Mouse (Mus musculus): ENCODE data around the gene Gpr171.
"Not testable (repeated sequence)": the region's sequence is repeated elsewhere in the genome, so short reads cannot be mapped to it uniquely, and the experiment has no call there.

Gene Gpr171

GRCm38 (mm10) chr3:59113973-59114517 is 12.4 kb upstream of the Gpr171 start:
- peak; percentile 45 for DNase-seq (ENCODE audit: low read depth, low spot score)

GRCm38 (mm10) chr3:59113291-59113690 is 11.7 kb upstream of the Gpr171 start:
- not testable (repeated sequence) for DNase-seq (ENCODE audit: low read depth, low spot score)

DNA sequence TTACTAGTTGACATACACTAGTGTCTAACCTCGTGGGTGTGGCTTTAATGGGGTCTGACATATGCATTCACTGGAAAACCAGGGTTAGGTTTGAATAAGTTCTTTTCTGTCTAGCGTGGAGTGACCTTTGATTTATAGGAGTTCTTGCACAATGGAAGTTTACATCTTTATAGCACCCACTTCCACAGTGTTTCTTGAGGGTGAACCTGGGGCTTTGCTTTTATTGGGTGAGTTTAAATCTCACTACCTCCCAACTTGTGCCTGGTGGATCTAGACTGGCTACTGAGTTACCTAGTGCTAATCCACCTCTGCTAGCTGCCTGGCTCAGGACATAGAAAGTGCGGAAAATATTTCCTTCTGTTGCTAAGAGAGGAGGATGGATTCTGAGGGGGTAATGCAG is 10.3 kb upstream of the Gpr171 start:
- no peak for DNase-seq (ENCODE audit: low read depth, low spot score)

DNA sequence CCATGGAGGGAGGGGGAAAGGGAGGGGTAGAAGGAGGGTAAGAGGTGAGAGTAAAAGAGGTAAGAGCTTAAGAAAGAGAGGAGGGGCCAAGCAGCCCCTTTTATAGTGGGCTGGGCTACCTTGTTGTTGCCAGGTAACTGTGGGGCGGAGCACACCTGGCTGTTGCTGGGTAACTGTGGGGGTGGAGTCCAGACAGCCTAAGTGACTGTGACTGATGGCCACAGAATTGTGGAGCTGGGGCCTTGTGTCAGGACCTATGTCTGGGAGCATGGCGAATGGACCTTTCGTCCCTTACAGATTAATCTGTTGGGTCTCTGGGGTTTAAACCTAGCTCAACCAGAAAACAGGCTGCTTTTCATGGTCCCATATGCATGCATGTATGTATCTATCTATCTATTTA is 8.2 kb upstream of the Gpr171 start:
- not testable (repeated sequence) for DNase-seq (ENCODE audit: low read depth, low spot score)

- DNase-seq (ENCODE audit: low read depth, low spot score): no peak
Measured at GRCm38 (mm10) chr3:59107439-59107838, 5.8 kb upstream of the Gpr171 start.

- no peak for DNase-seq (ENCODE audit: low read depth, low spot score)
Measured at GRCm38 (mm10) chr3:59104462-59104861, 2.8 kb upstream of the Gpr171 start.

DNA sequence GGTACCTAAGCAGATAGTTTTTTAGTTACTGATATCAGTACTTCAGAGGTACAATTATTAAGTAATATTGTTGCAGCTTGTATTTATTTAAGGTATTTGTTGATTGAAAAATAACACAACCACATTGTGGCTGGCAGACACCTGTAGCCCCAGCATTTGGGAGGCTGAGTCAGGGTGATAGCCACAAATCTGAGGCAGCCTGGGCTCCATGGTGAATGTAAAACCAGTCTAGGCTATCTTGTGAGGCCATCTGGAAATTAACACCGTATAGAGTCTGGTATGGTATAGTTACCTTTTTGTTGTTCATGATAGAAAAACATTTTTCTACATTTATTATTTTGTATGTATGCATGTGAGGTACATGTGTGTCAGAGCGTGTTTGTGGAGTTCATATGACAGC is 525 bp upstream of the Gpr171 start:
- no peak for DNase-seq (ENCODE audit: low read depth, low spot score)

GRCm38 (mm10) chr3:59098540-59098939 is 3.1 kb downstream of the Gpr171 start:
- no peak for DNase-seq (ENCODE audit: low read depth, low spot score)

DNA sequence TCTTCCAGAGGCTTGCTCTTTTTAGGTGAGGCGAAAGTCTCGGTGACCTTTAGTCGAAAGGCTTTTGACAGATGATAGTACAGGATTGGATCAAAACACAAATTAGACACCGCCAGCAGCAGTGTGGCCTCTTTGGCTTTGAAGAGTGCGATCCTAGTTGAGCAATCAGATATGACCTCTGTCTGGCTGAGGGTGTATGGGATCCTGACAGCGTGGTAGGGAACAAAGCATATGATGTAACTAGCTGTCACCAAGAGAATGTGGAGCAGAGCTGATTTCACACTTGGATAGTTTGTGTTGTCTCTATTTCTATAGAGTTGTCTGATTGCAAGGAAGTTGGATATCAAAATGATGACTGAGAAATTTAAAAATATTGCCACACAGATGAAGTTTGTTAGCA is 4.2 kb downstream of the Gpr171 start:
- no peak for DNase-seq (ENCODE audit: low read depth, low spot score)

DNA sequence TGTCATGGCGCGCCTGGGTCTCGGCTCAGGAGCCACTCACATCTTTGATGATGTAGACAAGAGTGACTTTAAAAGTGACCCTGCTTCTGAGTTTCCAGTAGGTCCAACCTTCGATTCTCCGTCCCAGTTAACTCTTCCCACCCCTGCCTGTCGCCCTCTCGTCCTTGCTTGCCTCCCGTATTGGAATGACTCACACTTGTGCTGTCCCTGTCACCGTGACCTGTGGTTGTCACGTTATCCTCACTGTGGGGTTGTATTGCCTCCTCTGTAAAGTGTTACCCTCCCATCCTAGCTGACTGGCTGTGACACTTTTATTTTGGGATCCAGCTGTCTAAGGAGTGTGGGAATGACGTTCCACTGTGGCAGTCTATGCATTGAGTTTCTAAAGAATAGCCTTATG is 8.9 kb downstream of the Gpr171 start:
- no peak for DNase-seq (ENCODE audit: low read depth, low spot score)

DNA sequence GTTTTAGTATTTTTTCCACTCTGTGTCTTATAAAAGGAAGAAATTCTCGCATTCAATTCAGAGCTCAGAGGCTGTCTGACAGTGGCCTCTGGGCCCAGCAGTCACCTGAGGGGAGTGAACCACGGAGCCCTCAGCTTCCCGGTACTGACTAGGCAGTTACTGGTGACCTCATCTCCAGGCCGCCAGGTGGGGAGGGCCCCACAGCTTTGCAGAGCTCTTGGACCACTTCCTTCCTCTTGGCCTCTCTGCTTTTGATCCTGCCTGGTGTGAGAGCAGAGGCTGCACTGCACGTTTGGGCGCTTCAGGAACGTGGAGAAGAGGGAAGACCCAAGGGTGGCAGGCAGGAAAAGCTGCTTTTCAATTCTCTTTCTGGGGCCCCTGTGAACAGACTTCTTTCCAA is 20.7 kb downstream of the Gpr171 start:
- DNase-seq (ENCODE audit: low read depth, low spot score): no peak

- DNase-seq (ENCODE audit: low read depth, low spot score): no peak
Measured at GRCm38 (mm10) chr3:59080293-59080916, 21.2 kb downstream of the Gpr171 start.

DNA sequence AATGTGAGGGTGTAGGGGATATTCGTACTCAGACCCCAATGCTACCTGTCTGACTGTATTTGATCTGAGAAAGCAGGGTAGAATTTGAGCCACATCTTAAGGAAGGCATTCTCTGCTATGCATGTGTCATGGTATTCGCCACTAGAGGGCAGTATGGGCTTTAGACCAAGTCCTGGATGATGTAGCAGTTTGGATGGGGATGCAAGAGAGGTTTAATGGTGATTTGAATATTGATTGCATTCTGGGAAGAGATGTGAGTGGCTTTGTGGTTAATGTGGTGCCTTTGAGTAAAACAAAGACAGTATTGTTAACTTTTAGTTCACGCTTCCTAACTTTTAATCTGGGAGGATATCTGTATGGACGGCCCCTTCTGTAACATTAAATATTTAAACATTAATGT is 22.3 kb downstream of the Gpr171 start:
- DNase-seq (ENCODE audit: low read depth, low spot score): peak; percentile 94

DNA sequence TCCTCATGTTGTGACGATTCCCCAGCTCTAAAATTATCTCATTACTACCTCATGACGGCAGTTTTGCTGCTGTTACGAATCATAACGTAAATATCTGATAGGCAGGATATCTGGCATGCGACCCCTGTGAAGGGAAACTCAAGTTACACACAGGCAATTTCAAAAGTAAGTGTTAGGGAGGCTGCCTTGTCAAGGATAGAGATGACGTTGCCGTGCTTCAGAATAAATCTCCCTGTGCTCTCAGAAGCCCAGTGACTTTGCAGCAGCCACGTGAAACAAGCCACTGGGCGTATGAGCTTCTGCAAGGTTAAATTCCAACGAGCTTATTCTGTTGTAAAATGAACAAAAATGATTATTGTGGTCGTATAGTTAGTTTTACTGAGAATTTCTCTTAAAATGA is 23.0 kb downstream of the Gpr171 start:
- DNase-seq (ENCODE audit: low read depth, low spot score): no peak

DNA sequence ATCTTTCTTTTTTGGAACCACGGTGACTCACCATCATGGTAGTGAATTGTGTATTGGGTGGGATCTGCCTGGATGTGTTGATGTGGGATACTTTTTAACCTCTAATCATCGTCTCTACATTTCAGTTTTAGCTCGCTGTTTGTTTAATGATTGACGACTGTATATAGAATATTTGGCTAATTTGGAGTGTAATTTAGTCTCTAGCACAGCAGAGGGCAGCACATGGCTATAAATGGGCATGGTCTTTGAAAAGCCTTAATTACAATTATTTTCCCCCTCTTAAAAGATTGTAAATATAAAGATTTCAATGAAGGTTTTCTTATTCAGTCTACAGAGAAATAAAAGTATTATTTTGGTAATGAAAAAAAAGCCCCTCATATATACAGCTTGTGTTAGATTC is 24.3 kb downstream of the Gpr171 start:
- DNase-seq (ENCODE audit: low read depth, low spot score): peak; percentile 48

- peak; percentile 18 for DNase-seq (ENCODE audit: low read depth, low spot score)
Measured at GRCm38 (mm10) chr3:59069071-59069470, 32.5 kb downstream of the Gpr171 start.

DNA sequence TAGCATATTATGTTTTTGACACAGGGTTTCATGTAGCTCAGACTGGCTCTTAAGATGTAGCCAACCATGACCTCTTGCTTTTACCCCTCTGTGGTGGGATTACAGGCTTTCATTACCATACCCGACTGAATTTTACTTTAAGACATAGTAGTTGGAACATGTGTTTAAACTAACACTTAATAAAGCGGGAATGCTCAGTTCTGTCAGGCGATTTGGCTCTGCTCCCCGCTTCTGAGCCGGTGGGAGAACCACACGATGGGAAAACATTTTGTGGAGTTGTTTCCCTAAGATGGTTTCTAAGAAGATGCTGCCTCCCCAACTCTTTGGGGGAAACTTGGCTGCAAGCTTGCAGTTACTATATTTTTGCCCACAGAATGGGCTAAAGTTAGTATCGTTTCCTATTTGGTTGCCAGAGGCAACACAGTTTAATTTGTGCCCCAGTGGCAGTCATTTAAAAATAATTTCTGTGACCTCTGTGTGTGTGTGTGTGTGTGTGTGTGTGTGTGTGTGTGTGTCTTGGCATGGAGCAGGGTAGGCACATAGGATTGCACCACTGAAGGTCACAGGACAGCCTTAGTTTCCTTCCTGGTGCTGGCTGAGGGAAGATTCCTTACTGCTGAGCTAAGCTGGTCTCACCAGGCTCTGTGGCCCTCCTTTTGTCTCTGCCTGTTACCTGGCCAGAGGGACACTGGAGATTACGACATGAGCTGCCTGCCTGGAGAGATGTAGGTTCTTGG is 34.9 kb downstream of the Gpr171 start:
- DNase-seq (ENCODE audit: low read depth, low spot score): no peak

DNA sequence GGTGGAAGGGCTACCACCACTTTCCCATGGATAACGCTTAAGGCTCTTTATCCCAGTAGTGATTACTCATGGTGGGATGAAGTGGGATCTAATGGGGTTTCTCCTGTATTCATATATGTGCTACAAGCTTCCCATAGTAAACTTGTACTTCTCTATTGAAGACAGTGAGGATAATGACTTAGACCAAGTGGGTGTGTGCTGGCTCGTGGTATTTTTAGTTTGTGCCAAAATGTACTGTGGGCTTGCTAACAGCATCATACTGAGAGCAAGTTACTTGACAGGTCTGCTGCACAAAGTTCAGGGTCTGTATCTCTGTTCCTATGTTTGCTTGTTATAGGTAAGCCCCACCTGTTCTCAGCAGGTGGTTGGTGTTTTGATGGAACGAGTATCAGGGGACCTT is 35.7 kb downstream of the Gpr171 start:
- DNase-seq (ENCODE audit: low read depth, low spot score): no peak

GRCm38 (mm10) chr3:59063431-59063830 is 38.2 kb downstream of the Gpr171 start:
- DNase-seq (ENCODE audit: low read depth, low spot score): no peak

- no peak for DNase-seq (ENCODE audit: low read depth, low spot score)
Measured at GRCm38 (mm10) chr3:59062141-59062540, 39.5 kb downstream of the Gpr171 start.

DNA sequence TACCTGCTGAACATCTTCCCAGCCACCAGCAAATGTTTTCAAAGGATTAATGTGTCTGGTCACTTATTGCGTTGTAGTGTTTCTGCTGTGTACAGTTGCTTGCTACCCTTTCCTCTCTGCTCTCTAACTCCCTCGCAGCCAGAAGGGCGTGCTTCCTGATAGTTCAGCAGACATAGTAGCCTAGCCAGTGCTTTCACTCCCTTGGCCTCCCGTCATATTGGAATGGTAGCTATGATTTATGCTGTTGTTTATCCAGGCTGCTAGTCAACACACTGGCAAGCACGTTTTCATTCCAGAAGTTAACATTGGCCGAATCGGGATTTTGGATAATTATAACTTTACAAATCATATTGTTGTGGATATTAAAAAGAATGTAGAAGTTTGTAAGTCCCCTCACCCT is 41.5 kb downstream of the Gpr171 start:
- DNase-seq (ENCODE audit: low read depth, low spot score): peak; percentile 32

GRCm38 (mm10) chr3:59059022-59059541 is 42.5 kb downstream of the Gpr171 start:
- peak; percentile 92 for DNase-seq (ENCODE audit: low read depth, low spot score)

Measured in 3T3-L1 (cell line).